Mouse (Mus musculus) B cell, adult 67 days (primary cell): ENCODE data around the gene Prl3b1. TPM values are rescaled to one million over a fixed set of nuclear protein-coding genes. Genes with fewer than 3 reads are reported as not detected.

Experiments used
- total RNA-seq, 2 experiments: library from RNA; stranded (reverse); gene quantifications; 4 replicates each; pipeline ENCODE4 v1.2.4; 2023

Prl3b1 gene
- not detected for total RNA-seq

DNA sequence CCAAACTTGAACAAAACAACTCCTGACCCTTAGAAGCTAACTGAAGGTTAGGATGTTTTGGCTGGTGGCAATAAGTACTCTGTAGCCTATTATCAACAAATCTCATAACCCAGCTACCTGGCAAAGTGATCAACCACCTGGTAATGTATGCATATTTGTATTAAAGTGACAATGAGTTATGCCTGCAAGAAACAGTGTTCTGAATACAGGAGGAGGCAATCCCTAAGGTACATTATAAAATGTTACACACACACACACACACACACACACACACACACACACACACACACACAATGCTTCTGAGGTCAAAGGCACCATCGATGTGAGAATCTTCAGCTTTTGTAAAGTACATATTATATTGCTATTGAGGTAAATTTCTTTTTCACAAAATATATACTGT, at the start of gene Prl3b1:
Gene Prl3b1 (plus strand): TSS at position 301 of the 400 bp plus-strand sequence.

DNA sequence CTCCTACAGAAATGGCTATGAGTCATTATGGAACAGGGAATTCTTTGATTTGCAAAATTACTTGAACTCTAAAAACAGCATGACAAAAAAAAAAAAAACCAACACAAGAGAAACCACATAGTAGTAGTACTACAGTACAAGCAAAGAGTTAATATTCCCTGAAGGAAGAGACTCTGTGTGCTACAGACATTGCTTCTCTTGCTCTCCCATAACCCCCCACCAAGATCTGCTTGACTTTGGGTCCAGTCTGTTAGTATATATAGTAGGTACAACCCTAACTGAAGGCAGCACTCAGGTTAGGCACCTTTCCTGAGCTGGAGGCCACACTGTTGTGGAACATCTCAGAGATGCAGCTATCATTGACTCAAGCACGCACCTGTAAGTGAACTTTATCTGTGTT, 45.3 kb upstream of the Prl3b1 start, which contains the start of gene Prl3c1:
Gene Prl3c1 (plus strand): TSS at position 301 of the 400 bp plus-strand sequence.

DNA sequence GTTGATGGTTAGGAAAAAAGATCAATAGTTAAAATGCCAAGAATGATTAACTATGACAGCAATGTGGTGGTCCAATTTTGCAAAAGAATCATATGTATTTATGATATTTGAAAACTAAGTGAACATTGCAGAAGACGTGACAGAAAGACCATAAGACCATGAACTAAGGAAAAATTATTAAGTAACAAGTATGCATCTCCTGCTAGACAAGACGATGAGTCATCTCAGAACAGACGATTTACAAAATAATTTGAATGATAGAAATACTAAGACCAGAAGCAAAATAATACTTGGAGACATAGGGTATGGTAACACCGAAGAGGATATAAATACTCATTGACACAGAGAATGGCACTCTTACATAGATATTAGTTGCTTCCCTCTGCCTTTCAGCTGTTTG, 17.5 kb downstream of the Prl3b1 start, which contains the start of gene Prl3a1:
Gene Prl3a1 (plus strand): TSS at position 301 of the 400 bp plus-strand sequence.

Other genes with a start within 250 kb of the Prl3b1 start
- not detected for gene Prl, start 184.3 kb upstream of the Prl3b1 start, total RNA-seq
- gene Prl3d1, start 147.7 kb upstream of the Prl3b1 start, total RNA-seq, result not detected
- gene Prl3d2, start 120.1 kb upstream of the Prl3b1 start, total RNA-seq, result not detected
- not detected for gene Prl3d3, start 85.1 kb upstream of the Prl3b1 start, total RNA-seq
- gene Prl3c1, start 45.2 kb upstream of the Prl3b1 start, total RNA-seq, result not detected
- gene Prl3a1, start 17.6 kb downstream of the Prl3b1 start, total RNA-seq, result not detected
- gene Prl6a1, start 70.8 kb downstream of the Prl3b1 start, total RNA-seq, result not detected
- gene Prl8a2, start 103.8 kb downstream of the Prl3b1 start, total RNA-seq, result not detected
- not detected for gene Prl2b1, start 149.0 kb downstream of the Prl3b1 start, total RNA-seq
- not detected for gene Prl8a6, start 196.8 kb downstream of the Prl3b1 start, total RNA-seq